Mouse (Mus musculus) cerebellum, adult 2 months (tissue): Measurements from ENCODE around the gene Tank. TPM values are rescaled to one million over a fixed set of nuclear protein-coding genes. Genes with fewer than 3 reads are reported as not detected.

Experiments
- DNase-seq, 2 experiments: peaks; one replicate each; pipeline ENCODE4 v3.0.0; 2021
- H3K27ac ChIP-seq: fragments of 200-500 bp; 2 replicates; pipeline ENCODE4 v1.5.1; 2012; ENCODE audit warnings: low read length, control low read depth, inconsistent platforms; ENCODE audit not compliant: insufficient read depth
- H3K27me3 ChIP-seq: fragments of 200-500 bp; 2 replicates; pipeline ENCODE4 v1.6.1; 2012; ENCODE audit warnings: inconsistent platforms, mild to moderate bottlenecking, low read length, moderate library complexity; ENCODE audit not compliant: control insufficient read depth, insufficient read depth
- H3K4me1 ChIP-seq: fragments of 200-500 bp; 2 replicates; pipeline ENCODE4 v1.6.1; 2011; ENCODE audit warnings: low read length; ENCODE audit not compliant: control insufficient read depth, insufficient read depth
- H3K4me3 ChIP-seq: fragments of 200-500 bp; replicated peaks from 2 replicates; pipeline ENCODE3; 2011; ENCODE audit warnings: mild to moderate bottlenecking, low read depth, low read length, control low read depth; ENCODE audit not compliant: insufficient read depth
- CTCF ChIP-seq: fragments of 200-500 bp; IDR thresholded peaks from 2 replicates; pipeline ENCODE4 v1.5.1; 2011; ENCODE audit warnings: low read depth, mild to moderate bottlenecking, control low read depth, low read length, moderate library complexity, borderline replicate concordance; ENCODE audit not compliant: insufficient read depth
- POLR2A ChIP-seq: fragments of 200-500 bp; IDR thresholded peaks from 2 replicates; pipeline ENCODE4 v1.6.1; 2011; ENCODE audit warnings: low read length, control low read depth, borderline replicate concordance; ENCODE audit not compliant: insufficient read depth
- WGBS: fragments of 180-500 bp; shearing (Covaris S2); methylation state at CpG from one replicate; pipeline ENCODE4 v1.1.7; 2018; 5-methylcytosine and 5-hydroxymethylcytosine counted together
- polyA plus RNA-seq: library from polyadenylated mRNA; depleted of rRNA; stranded (reverse); fragments of >200 nt; gene quantifications from 2 replicates; pipeline ENCODE4 v1.2.3, GENCODE M21; 2012

Gene Tank
- polyA plus RNA-seq, 1 experiment = 27.4 TPM

DNA sequence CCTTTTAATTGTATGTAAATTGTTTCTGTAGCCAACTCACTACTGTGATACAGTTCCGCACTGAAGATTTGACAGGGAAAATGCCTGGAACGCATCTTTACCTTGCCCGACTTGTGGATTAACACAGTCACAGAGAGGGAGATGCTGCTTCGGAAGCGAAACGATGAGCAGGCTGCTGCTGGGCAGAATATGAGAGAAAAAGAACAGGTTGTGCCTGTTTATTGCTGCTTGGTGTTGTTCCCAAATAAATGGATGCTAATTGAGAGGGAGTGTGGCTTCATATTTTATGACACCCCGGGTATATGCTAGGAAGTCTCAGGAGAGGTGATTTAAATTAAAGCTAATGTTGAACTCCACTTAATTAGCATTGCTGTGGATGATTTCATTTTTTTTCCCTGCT is 23.0 kb upstream of the Tank start:
- Histone ChIP-seq H3K4me1 (no peaks in the 10 kb centered on the region), H3K27ac (no peak overlapping the region), H3K4me3 (no peak overlapping the region), H3K27me3 (no peaks in the 10 kb centered on the region; the same call in 1 of the 2 replicates)
- TF ChIP-seq CTCF = no peak
- no peak for TF ChIP-seq POLR2A
- no peak for DNase-seq
- WGBS = 67% methylated on average over 7 of the region's 7 CpGs

- Histone ChIP-seq H3K4me1 (no peaks in the 10 kb centered on the region), H3K27me3 (no peaks in the 10 kb centered on the region; the same call in 1 of the 2 replicates), H3K27ac (no peak overlapping the region), H3K4me3 (no peak overlapping the region)
- no peak for DNase-seq
- TF ChIP-seq CTCF = no peak
- TF ChIP-seq POLR2A = no peak
- WGBS = 65% methylated on average over 2 of the region's 2 CpGs
These were observed 22.6 kb upstream of the Tank start for GRCm38 (mm10) chr2:61555825-61556224.

GRCm38 (mm10) chr2:61556639-61557038 is 21.7 kb upstream of the Tank start:
- Histone ChIP-seq H3K4me1 (no peaks in the 10 kb centered on the region), H3K27ac (no peak overlapping the region)

DNA sequence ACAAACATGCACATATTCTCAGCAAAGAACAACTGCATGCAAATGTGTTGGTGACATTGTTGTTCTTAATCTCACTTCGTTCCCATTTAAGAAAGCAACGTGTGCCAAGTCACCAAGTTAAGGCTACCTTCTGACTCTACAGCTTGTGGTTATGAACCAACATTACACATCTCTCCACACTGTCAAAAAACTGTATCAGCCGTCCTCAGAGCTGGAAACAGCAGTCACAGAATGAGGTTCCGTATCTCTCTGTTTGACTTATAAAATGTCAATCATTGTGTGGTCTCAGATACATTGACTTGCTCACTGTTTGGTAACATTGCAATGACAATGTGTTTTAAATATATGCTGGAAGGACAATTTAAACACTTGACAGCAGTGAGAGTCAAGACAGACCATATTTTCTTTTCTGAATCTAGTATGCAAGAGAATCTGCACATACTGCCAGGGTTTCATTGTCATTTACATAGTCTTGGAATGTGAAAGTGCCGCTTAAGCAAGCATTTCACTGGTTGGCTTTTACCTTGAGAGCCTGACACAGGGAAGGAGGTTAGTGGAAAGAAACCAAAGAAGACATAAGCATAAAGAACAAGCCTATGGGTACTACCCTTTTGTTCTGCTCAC is 20.4 kb upstream of the Tank start:
- no peak for TF ChIP-seq CTCF
- TF ChIP-seq POLR2A = no peak
- DNase-seq = no peak
- no peaks in the 10 kb centered on the region; the same call in 1 of the 2 replicates for H3K27me3 ChIP-seq
- no peak overlapping the region for H3K4me3 ChIP-seq
- H3K27ac ChIP-seq = no peak overlapping the region
- 92% methylated on average over 5 of the region's 5 CpGs for WGBS
- no peaks in the 10 kb centered on the region for H3K4me1 ChIP-seq

More at GRCm38 (mm10) chr2:61556639-61557038, 21.7 kb upstream of the Tank start:
- WGBS = 13% methylated on average over 3 of the region's 3 CpGs
- Histone ChIP-seq H3K4me3 (no peak overlapping the region), H3K27me3 (no peaks in the 10 kb centered on the region; the same call in 1 of the 2 replicates)
- DNase-seq = no peak
- TF ChIP-seq CTCF = no peak
- no peak for TF ChIP-seq POLR2A

GRCm38 (mm10) chr2:61561058-61561457 is 17.3 kb upstream of the Tank start:
- H3K27ac ChIP-seq = no peak overlapping the region
- H3K4me1 ChIP-seq = no peaks in the 10 kb centered on the region
- WGBS = 14% methylated on average over 1 of the region's 1 CpGs
- TF ChIP-seq CTCF (no peak), POLR2A (no peak)
- no peaks in the 10 kb centered on the region for H3K27me3 ChIP-seq
- H3K4me3 ChIP-seq = no peak overlapping the region
- DNase-seq = no peak

DNA sequence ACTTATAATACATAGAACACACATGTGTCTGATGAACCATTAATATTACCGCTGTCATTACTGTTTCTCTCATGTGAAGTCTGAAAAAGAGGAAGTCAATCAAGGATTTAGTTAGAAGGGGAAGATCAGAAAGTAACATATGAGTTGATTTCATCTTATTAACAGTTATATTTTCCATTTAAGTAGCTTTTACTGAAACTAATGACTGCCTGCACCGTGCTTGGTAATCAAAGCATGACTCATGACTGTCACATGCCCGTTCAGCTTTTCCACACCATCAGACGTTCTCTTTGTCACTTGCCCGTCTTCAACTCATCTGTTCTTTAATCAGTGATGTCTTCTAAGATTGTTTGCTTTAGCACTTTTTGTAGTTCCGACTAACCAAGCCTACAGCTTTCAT is 15.2 kb upstream of the Tank start:
- 81% methylated on average over 6 of the region's 6 CpGs for WGBS
- H3K4me3 ChIP-seq = no peak overlapping the region
- no peaks in the 10 kb centered on the region for H3K27me3 ChIP-seq
- DNase-seq = no peak
- TF ChIP-seq CTCF (no peak), POLR2A (no peak)
- no peak overlapping the region for H3K27ac ChIP-seq
- H3K4me1 ChIP-seq = no peaks in the 10 kb centered on the region

DNA sequence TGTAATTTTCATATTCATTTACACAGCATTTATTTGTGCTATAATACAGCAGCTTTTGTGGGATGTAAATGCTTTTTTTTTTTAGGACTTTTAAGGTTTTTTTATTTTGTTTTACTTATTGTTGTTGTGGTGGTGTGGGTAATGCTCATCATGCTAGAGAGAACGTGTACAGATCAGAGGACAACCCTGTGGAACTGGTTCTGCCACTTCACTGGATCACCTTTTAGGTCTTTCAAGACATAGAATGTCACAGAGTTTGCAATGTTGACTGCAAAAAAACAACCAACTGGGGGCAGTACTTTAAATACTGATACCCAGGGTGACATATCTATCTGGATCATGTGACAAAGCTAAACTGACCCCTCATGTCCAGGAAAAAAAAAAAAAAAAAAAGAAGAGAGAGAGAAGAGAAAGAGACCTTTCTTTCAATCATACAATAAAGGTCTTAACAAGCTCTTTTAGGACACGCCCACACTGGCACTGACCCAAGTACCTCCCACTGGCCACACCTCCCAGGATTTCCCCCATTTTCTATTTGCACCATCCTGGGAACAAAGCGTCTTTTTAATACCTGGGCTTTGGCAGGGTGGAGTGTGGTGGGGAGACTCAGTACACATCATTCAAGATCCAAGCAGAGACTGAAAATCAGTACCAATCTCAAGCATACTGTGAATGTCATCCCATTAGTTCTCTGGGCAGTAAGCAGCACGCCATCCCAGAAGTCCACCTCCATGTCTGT is 11.2 kb upstream of the Tank start:
- DNase-seq = no peak
- TF ChIP-seq CTCF (no peak), POLR2A (no peak)
- 61% methylated on average over 4 of the region's 4 CpGs for WGBS
- H3K4me3 ChIP-seq = no peak overlapping the region
- no peaks in the 10 kb centered on the region for H3K4me1 ChIP-seq
- no peak overlapping the region for H3K27ac ChIP-seq
- no peaks in the 10 kb centered on the region for H3K27me3 ChIP-seq

- 89% methylated on average over 6 of the region's 6 CpGs for WGBS
- Histone ChIP-seq H3K4me1 (no peaks in the 10 kb centered on the region), H3K27ac (no peak overlapping the region), H3K27me3 (no peaks in the 10 kb centered on the region), H3K4me3 (no peak overlapping the region)
- DNase-seq = no peak
- TF ChIP-seq CTCF = no peak
- TF ChIP-seq POLR2A = no peak
These were observed 9.2 kb upstream of the Tank start for GRCm38 (mm10) chr2:61569181-61569580.
